Mouse (Mus musculus): ENCODE data around the gene Ttc41. TPM values are rescaled to one million over a fixed set of nuclear protein-coding genes. Genes with fewer than 3 reads are reported as not detected.

Gene Ttc41
- polyA plus RNA-seq, 1 experiment from 2014 or later: 1.6 TPM

- Histone ChIP-seq H3K27me3 (ENCODE audit: control insufficient read depth, insufficient read depth, low read length) (no peaks in the 10 kb centered on the region), H3K36me3 (ENCODE audit: control insufficient read depth, insufficient read depth, low read length) (no peaks in the 10 kb centered on the region), H3K27ac (ENCODE audit: low read depth, low read length) (peak overlapping the region; percentile 54; the same call in 1 of the 2 replicates), H3K9me3 (replicated peaks; ENCODE audit: control insufficient read depth, low read length) (no peaks in the 10 kb centered on the region), H3K4me1 (ENCODE audit: control insufficient read depth, insufficient read depth, low read length) (peaks cover 16% of the 10 kb centered on the region), H3K4me3 (ENCODE audit: low read depth, low read length) (no peak overlapping the region), H3K4me2 (no peak overlapping the region), H3K9ac (ENCODE audit: low read depth, low read length) (no peak overlapping the region)
- 42% methylated on average over 8 of the region's 8 CpGs for WGBS (ENCODE audit: insufficient replicate concordance)
- no peak for ATAC-seq (replicated peaks; ENCODE audit: insufficient number of reproducible peaks, low FRiP score, low TSS enrichment)
Measured at GRCm38 (mm10) chr10:86819649-86820165, 114.1 kb downstream of the Ttc41 start.

GRCm38 (mm10) chr10:86821014-86821413 lies 115.4 kb downstream of the Ttc41 start:
- H3K36me3 ChIP-seq (ENCODE audit: control insufficient read depth, insufficient read depth, low read length): peaks cover 2% of the 10 kb centered on the region; the same call in 1 of the 2 replicates
- no peak for ATAC-seq (replicated peaks; ENCODE audit: insufficient number of reproducible peaks, low FRiP score, low TSS enrichment)
- no peak overlapping the region for H3K4me2 ChIP-seq
- WGBS (ENCODE audit: insufficient replicate concordance): 88% methylated on average over 7 of the region's 7 CpGs
- H3K9me3 ChIP-seq (replicated peaks; ENCODE audit: control insufficient read depth, low read length): no peaks in the 10 kb centered on the region
- no peaks in the 10 kb centered on the region for H3K27me3 ChIP-seq (ENCODE audit: control insufficient read depth, insufficient read depth, low read length)
- no peak overlapping the region for H3K4me3 ChIP-seq (ENCODE audit: low read depth, low read length)
- no peak overlapping the region for H3K9ac ChIP-seq (ENCODE audit: low read depth, low read length)
- H3K4me1 ChIP-seq (ENCODE audit: control insufficient read depth, insufficient read depth, low read length): peaks cover 18% of the 10 kb centered on the region
- no peak overlapping the region for H3K27ac ChIP-seq (ENCODE audit: low read depth, low read length)

DNA sequence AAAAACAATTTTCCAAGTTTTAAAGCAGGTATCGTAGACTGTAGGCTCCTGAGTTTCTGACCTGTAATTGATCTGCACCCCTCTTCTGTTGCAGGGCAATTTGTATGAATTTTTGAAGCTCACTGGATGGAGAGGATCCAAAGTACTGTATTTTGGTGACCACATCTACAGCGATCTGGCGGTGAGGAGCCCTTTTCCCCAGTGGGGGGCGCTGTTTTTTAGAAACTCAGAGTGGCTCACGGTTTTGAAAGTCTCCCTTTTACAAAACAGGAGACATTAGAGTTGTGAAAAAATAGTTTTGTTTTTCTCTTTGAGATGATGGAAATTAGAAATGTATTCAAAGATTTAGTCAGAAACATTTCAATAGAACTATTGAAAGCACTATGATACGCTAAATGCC lies 118.5 kb downstream of the Ttc41 start:
- H3K36me3 ChIP-seq (ENCODE audit: control insufficient read depth, insufficient read depth, low read length): peaks cover 6% of the 10 kb centered on the region
- no peak overlapping the region for H3K27ac ChIP-seq (ENCODE audit: low read depth, low read length)
- no peak overlapping the region for H3K4me2 ChIP-seq
- WGBS (ENCODE audit: insufficient replicate concordance): 79% methylated on average over 6 of the region's 6 CpGs
- H3K9me3 ChIP-seq (replicated peaks; ENCODE audit: control insufficient read depth, low read length): no peaks in the 10 kb centered on the region
- no peak overlapping the region for H3K9ac ChIP-seq (ENCODE audit: low read depth, low read length)
- H3K4me1 ChIP-seq (ENCODE audit: control insufficient read depth, insufficient read depth, low read length): peaks cover 11% of the 10 kb centered on the region
- no peak for ATAC-seq (replicated peaks; ENCODE audit: insufficient number of reproducible peaks, low FRiP score, low TSS enrichment)
- H3K27me3 ChIP-seq (ENCODE audit: control insufficient read depth, insufficient read depth, low read length): no peaks in the 10 kb centered on the region
- H3K4me3 ChIP-seq (ENCODE audit: low read depth, low read length): no peak overlapping the region

- Histone ChIP-seq H3K4me1 (ENCODE audit: control insufficient read depth, insufficient read depth, low read length) (peaks cover 5% of the 10 kb centered on the region), H3K27me3 (ENCODE audit: control insufficient read depth, insufficient read depth, low read length) (no peaks in the 10 kb centered on the region), H3K4me2 (no peak overlapping the region), H3K4me3 (ENCODE audit: low read depth, low read length) (no peak overlapping the region), H3K27ac (ENCODE audit: low read depth, low read length) (no peak overlapping the region), H3K9ac (ENCODE audit: low read depth, low read length) (no peak overlapping the region), H3K36me3 (ENCODE audit: control insufficient read depth, insufficient read depth, low read length) (peaks cover 6% of the 10 kb centered on the region), H3K9me3 (replicated peaks; ENCODE audit: control insufficient read depth, low read length) (no peaks in the 10 kb centered on the region)
- 80% methylated on average over 14 of the region's 14 CpGs for WGBS (ENCODE audit: insufficient replicate concordance)
- ATAC-seq (replicated peaks; ENCODE audit: insufficient number of reproducible peaks, low FRiP score, low TSS enrichment): no peak
Measured at GRCm38 (mm10) chr10:86824871-86825270, 119.3 kb downstream of the Ttc41 start.

DNA sequence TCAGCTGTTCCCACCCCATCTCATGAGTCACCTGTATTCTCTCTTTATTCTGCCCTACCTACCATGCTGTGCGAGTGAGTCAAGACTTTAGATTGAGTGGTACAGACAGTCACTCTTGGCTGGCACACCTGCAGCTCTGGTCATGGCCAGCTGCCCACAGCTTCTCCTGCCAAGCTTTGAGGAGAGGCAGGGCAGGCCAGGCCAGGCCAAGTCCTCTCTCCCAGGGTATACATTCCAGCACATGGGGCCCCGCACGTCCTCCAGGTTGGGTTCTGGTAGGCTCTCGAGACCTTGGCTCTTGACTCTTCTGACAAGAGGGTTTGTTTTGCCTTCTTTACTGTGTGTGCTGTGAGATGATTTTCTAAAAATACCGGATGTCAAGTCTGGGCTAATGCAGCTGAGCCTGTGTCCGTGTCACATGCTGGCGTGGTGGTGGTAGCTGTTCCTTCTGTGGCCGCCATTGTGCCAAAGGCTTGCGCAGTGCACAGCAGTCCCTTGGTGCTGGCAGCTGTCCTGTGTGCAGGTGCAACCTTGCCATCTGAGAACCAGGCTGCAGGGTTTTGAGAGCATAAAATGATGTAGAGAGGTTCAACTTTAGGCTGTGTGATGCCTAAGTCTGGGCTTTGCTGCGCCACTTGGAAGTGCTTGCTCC lies 120.4 kb downstream of the Ttc41 start:
- H3K4me1 ChIP-seq (ENCODE audit: control insufficient read depth, insufficient read depth, low read length): peaks cover 5% of the 10 kb centered on the region
- ATAC-seq (replicated peaks; ENCODE audit: insufficient number of reproducible peaks, low FRiP score, low TSS enrichment): no peak
- H3K9ac ChIP-seq (ENCODE audit: low read depth, low read length): no peak overlapping the region
- 72% methylated on average over 10 of the region's 10 CpGs for WGBS (ENCODE audit: insufficient replicate concordance)
- H3K4me3 ChIP-seq (ENCODE audit: low read depth, low read length): no peak overlapping the region
- no peaks in the 10 kb centered on the region for H3K9me3 ChIP-seq (replicated peaks; ENCODE audit: control insufficient read depth, low read length)
- H3K4me2 ChIP-seq: no peak overlapping the region
- peaks cover 6% of the 10 kb centered on the region for H3K36me3 ChIP-seq (ENCODE audit: control insufficient read depth, insufficient read depth, low read length)
- no peak overlapping the region for H3K27ac ChIP-seq (ENCODE audit: low read depth, low read length)
- no peaks in the 10 kb centered on the region for H3K27me3 ChIP-seq (ENCODE audit: control insufficient read depth, insufficient read depth, low read length)

Small RNA genes lying within 50 kb of the gene (microRNA-seq; reads per million reads assigned to microRNA genes)
- gene Gm25745 (ENCODE audit: borderline number of aligned reads): 7.0 reads per million, percentile 43 among the genes with 10 or more reads in this experiment

Other genes with a start within 250 kb of the Ttc41 start
- gene Syn3, start 206.9 kb upstream of the Ttc41 start, polyA plus RNA-seq (2014; fragmentation: Nextera tagmentation; extraction: Ambion mirVana): 0.99 and 1.3 TPM in 2 replicates
- 488 and 548 TPM in 2 replicates for gene Hsp90b1, start 302 bp upstream of the Ttc41 start, polyA plus RNA-seq (2014; fragmentation: Nextera tagmentation; extraction: Ambion mirVana)
- not detected in 2 replicates for gene Gm49358, start 58.2 kb downstream of the Ttc41 start, polyA plus RNA-seq (2014; fragmentation: Nextera tagmentation; extraction: Ambion mirVana)
- 1.8 and 2.1 TPM in 2 replicates for gene Nt5dc3, start 73.2 kb downstream of the Ttc41 start, polyA plus RNA-seq (2014; fragmentation: Nextera tagmentation; extraction: Ambion mirVana)